Mouse (Mus musculus) heart, embryonic 11.5 days (tissue): Measurements from ENCODE around the gene Nt5dc2. TPM values are rescaled to one million over a fixed set of nuclear protein-coding genes. Genes with fewer than 3 reads are reported as not detected.

Experiments
- ATAC-seq: fragments of 200-750 bp; cut with Nextera tagmentation; replicated peaks from 2 replicates; pipeline ENCODE4 v1.8.0; 2017; ENCODE audit warnings: moderate library complexity; ENCODE audit not compliant: insufficient number of reproducible peaks, low FRiP score, low TSS enrichment
- H3K27ac ChIP-seq: fragments of 300-500 bp; sonication (generic); 2 replicates; pipeline ENCODE4 v1.5.1; 2014; ENCODE audit warnings: mild to moderate bottlenecking, low read depth, low read length
- H3K27me3 ChIP-seq: fragments of 300-500 bp; sonication (generic); 2 replicates; pipeline ENCODE4 v1.6.1; 2014; ENCODE audit warnings: mild to moderate bottlenecking, low read length, mixed read lengths; ENCODE audit not compliant: control insufficient read depth, insufficient read depth
- H3K36me3 ChIP-seq: fragments of 300-500 bp; sonication (generic); 2 replicates; pipeline ENCODE4 v1.6.1; 2014; ENCODE audit warnings: mild to moderate bottlenecking, low read length, moderate library complexity, mixed read lengths; ENCODE audit not compliant: control insufficient read depth, insufficient read depth
- H3K4me1 ChIP-seq: fragments of 300-500 bp; sonication (generic); 2 replicates; pipeline ENCODE4 v1.6.1; 2014; ENCODE audit warnings: low read length; ENCODE audit not compliant: control insufficient read depth, insufficient read depth
- H3K4me2 ChIP-seq: fragments of 300-500 bp; sonication (generic); 2 replicates; pipeline ENCODE4 v1.6.1; 2014; ENCODE audit warnings: mild to moderate bottlenecking, moderate library complexity
- H3K4me3 ChIP-seq: fragments of 300-500 bp; sonication (generic); 2 replicates; pipeline ENCODE4 v1.5.1; 2014; ENCODE audit warnings: low read depth, low read length
- H3K9ac ChIP-seq: fragments of 300-500 bp; sonication (generic); 2 replicates; pipeline ENCODE4 v1.6.1; 2014; ENCODE audit warnings: mild to moderate bottlenecking, low read depth, low read length, moderate library complexity
- H3K9me3 ChIP-seq: fragments of 300-500 bp; sonication (generic); replicated peaks from 2 replicates; pipeline ENCODE4 v1.6.1; 2016; ENCODE audit warnings: low read length; ENCODE audit not compliant: control insufficient read depth
- WGBS: fragments of 180-500 bp; shearing (Covaris S2); extraction: QIAGEN DNeasy Blood & Tissue Kit; methylation state at CpG from one replicate; pipeline ENCODE4 v1.1.7; 2014; ENCODE audit not compliant: insufficient replicate concordance; 5-methylcytosine and 5-hydroxymethylcytosine counted together
- polyA plus RNA-seq: library from polyadenylated mRNA; unstranded; fragments of >200 nt; fragmentation: Nextera tagmentation; extraction: Ambion mirVana; gene quantifications from 2 replicates; pipeline ENCODE4 v1.2.1, GENCODE M21; 2014

Nt5dc2 gene
- polyA plus RNA-seq, 1 experiment from 2014 or later: 344 TPM

DNA sequence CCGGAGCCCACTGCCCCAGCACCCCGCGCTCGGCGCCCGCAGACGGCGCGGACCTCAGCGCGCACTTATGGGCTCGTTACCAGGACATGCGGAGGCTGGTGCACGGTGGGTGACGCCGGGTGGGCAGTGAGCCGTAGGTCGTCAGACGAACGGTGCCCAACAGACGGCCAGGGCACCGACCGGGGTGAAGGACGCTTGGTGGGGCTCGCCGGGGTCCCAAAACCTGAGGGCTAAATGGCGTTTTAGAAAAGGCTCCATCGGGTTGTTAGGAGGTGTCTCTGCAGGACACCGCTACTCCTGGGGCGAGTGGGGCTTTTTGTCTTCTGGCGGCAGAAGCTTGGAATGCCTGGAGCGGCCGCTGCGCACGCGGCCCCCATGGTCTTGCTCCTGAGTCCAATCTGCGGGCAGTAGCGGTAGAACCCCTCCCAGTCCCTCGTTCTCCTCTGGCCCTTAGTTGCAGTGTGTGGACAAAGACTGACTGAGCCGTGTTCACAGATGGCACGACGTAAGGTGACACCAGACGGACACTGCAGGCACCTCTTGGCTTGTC is 494 bp downstream of the Nt5dc2 start:
- no peaks in the 10 kb centered on the region for H3K9me3 ChIP-seq
- peak overlapping the region; percentile 87 for H3K4me3 ChIP-seq
- peak overlapping the region; percentile 85 for H3K9ac ChIP-seq
- ATAC-seq: peak; percentile 4; the same call in 1 of the 2 replicates
- H3K36me3 ChIP-seq: peaks cover 12% of the 10 kb centered on the region
- peak overlapping the region; percentile 81 for H3K4me2 ChIP-seq
- peak overlapping the region; percentile 93 for H3K27ac ChIP-seq
- WGBS: under 1% methylated on average over 43 of the region's 43 CpGs
- peaks cover 30% of the 10 kb centered on the region for H3K4me1 ChIP-seq
- no peaks in the 10 kb centered on the region for H3K27me3 ChIP-seq

DNA sequence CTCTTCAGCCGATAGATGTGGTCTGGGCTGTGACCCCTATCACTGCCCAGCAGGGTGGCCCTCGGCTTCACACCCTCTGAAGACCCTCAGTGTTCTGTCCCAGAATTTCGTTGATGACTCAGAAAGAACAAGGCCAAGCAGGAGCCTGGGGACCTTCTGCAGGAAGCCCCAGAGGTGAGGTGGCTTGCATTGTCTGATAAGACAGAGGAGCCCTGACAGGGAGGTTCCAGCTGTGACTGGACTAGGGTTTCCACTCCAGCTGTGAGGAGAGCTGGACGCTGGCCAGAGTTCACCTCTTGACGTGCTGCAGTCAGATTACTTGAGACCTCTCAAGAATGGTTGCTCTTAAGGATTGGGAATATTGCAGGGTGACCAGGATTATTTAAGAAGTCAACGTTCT is 1.2 kb downstream of the Nt5dc2 start:
- WGBS: 3% methylated on average over 6 of the region's 6 CpGs
- H3K27ac ChIP-seq: 0 out of 2 replicates have a peak overlapping the region, but pooled peaks have one; percentile 93
- peaks cover 32% of the 10 kb centered on the region for H3K4me1 ChIP-seq
- H3K9ac ChIP-seq: peak overlapping the region; percentile 85
- peak overlapping the region; percentile 87 for H3K4me3 ChIP-seq
- H3K36me3 ChIP-seq: peaks cover 19% of the 10 kb centered on the region
- H3K27me3 ChIP-seq: no peaks in the 10 kb centered on the region
- H3K4me2 ChIP-seq: peak overlapping the region; percentile 81
- ATAC-seq: no peak
- H3K9me3 ChIP-seq: no peaks in the 10 kb centered on the region

DNA sequence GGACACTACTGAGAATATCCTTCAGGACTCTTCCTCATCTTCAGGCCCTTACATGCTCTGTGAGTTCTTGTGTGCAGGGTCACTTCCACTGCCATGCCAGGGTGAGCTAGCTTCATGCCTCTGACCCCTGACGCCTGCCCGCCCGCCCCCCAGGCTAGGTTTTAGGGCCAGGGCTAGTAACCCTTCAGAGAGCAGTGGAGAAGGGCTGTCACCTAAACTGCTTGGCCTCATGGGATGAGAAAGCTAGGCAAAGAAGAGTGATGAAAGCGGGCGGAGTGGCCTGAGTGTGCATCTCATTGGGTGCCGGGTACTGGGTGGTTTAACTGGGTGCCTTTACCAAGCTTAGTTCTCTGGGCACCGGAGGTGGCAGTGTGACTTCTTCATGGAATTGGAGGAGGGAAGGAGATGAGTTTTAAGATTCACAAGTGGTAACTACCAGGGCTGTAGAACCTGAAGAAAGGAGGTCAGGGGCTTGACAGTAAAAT is 1.7 kb downstream of the Nt5dc2 start:
- 83% methylated on average over 7 of the region's 7 CpGs for WGBS
- H3K4me2 ChIP-seq: peak overlapping the region; percentile 81
- peak overlapping the region; percentile 87 for H3K4me3 ChIP-seq
- no peak for ATAC-seq
- H3K4me1 ChIP-seq: peaks cover 31% of the 10 kb centered on the region
- H3K9me3 ChIP-seq: no peaks in the 10 kb centered on the region
- no peak overlapping the region for H3K27ac ChIP-seq
- H3K36me3 ChIP-seq: peaks cover 22% of the 10 kb centered on the region
- peak overlapping the region; percentile 85; the same call in 1 of the 2 replicates for H3K9ac ChIP-seq
- no peaks in the 10 kb centered on the region for H3K27me3 ChIP-seq

DNA sequence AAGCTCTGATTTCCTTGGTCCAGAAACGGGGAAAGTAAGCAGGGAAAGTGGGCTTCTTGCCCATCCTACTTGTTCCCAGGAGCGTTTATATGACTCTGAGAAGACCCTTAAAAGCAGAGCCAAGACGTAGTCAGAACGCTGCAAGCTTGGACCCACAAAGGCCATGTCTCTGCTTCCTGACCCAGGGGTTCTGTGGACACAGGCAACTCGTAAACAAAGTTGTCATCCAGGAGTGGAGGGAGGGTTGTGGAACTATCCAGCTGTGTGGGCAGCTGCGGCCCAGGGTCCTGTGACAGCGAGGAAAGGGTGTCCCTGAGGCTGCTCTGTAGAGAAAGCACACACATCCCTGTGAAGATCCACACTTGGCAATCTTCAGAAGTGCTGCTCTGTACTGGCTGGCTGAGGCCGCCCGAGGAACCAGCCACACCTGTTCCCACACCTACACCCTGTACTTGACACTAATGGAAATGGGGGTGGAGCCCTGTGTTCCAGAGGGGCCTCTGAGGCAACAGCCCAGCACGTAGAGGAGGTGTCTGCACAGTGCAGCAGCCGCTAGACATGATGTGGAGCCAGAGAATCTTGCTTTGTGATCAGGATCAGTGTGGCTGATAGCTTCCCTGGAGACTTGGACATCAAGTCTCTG is 2.3 kb downstream of the Nt5dc2 start:
- Histone ChIP-seq H3K9me3 (no peaks in the 10 kb centered on the region), H3K4me3 (no peak overlapping the region), H3K9ac (no peak overlapping the region), H3K36me3 (peaks cover 22% of the 10 kb centered on the region), H3K4me1 (peaks cover 33% of the 10 kb centered on the region), H3K4me2 (peak overlapping the region; percentile 81), H3K27ac (no peak overlapping the region), H3K27me3 (no peaks in the 10 kb centered on the region)
- ATAC-seq: no peak
- 63% methylated on average over 11 of the region's 11 CpGs for WGBS

DNA sequence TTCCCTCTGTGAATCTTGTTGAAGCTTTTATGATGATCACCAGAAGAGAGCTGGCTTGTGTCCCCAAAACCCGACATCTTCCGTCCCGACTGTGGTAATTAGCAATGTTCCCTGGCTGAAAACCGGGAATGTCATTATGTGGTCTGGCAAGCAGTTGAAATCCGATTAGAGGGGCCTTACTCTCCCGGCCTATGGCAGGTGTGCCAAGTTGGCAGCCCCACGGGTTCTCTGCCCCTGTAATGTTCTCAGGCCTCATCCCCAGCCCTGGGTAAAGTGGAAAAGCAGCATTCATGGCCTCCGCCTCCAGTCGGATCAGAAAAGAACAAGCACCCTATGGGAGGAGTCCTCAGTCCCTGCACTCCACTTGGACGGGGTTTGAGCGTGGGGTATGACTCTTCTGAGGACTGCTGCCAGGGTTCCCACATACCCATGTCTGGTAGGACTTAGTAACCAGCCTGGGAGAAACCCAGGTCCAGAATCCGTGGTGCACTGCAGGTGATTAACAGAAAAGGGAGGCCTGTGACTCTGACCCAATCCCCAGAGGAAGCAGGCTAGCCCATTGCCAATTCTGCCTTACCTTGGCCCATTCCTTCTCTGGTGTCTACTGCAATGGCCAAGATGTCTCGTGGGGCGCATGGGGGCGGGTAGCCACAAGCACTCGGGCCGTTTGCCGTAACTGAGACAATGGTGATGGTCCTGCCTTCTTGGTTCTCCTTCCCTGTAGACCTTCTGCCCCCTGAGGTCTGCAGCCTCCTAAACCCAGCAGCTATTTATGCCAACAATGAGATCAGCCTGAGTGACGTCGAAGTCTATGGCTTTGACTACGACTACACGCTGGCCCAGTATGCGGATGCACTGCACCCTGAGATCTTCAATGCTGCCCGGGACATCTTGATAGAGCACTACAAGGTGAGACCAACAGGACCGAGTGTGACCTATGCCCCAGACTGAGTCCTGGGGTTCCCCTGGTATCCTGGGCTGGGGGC is 3.5 kb downstream of the Nt5dc2 start:
- Histone ChIP-seq H3K9me3 (no peaks in the 10 kb centered on the region), H3K27me3 (no peaks in the 10 kb centered on the region), H3K4me3 (no peak overlapping the region), H3K36me3 (peaks cover 30% of the 10 kb centered on the region), H3K4me1 (peaks cover 36% of the 10 kb centered on the region), H3K9ac (no peak overlapping the region), H3K27ac (no peak overlapping the region), H3K4me2 (no peak overlapping the region)
- WGBS: 88% methylated on average over 25 of the region's 25 CpGs
- no peak for ATAC-seq

DNA sequence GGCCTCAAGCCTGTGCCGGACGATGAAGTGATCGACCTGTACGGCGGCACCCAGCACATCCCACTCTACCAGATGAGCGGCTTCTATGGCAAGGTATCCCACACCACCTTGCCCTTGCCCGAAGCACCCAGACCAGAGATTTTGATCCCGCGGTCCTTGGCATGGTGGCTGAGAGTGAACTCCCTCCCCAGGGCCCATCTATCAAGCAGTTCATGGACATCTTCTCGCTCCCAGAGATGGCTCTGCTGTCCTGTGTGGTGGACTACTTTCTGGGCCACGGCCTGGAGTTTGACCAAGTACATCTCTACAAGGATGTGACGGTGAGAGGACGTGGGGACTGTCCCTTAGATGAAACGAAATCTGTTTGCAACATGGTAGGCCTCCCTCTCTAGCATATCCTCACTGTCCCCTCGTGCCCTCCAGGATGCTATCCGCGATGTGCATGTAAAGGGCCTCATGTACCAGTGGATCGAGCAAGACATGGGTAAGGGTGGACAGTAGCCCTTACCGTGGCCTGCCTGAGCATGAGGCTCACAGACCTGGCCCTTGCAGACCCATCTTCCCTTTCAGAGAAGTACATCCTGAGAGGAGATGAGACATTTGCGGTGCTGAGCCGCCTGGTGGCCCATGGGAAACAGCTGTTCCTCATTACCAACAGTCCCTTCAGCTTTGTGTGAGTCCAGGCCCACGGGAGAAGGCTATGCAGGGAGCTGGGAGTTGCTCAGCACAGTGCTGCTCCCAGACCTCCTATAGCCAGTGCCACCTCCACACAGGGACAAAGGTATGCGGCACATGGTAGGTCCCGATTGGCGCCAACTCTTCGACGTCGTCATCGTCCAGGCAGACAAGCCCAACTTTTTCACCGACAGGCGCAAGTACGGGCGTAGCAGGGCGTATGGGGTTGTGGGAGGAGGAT is 4.9 kb downstream of the Nt5dc2 start:
- H3K36me3 ChIP-seq: peaks cover 37% of the 10 kb centered on the region
- no peak overlapping the region for H3K27ac ChIP-seq
- H3K9me3 ChIP-seq: no peaks in the 10 kb centered on the region
- no peak overlapping the region for H3K4me3 ChIP-seq
- 92% methylated on average over 34 of the region's 34 CpGs for WGBS
- peaks cover 28% of the 10 kb centered on the region for H3K4me1 ChIP-seq
- H3K27me3 ChIP-seq: no peaks in the 10 kb centered on the region
- H3K4me2 ChIP-seq: no peak overlapping the region
- ATAC-seq: no peak
- H3K9ac ChIP-seq: no peak overlapping the region

DNA sequence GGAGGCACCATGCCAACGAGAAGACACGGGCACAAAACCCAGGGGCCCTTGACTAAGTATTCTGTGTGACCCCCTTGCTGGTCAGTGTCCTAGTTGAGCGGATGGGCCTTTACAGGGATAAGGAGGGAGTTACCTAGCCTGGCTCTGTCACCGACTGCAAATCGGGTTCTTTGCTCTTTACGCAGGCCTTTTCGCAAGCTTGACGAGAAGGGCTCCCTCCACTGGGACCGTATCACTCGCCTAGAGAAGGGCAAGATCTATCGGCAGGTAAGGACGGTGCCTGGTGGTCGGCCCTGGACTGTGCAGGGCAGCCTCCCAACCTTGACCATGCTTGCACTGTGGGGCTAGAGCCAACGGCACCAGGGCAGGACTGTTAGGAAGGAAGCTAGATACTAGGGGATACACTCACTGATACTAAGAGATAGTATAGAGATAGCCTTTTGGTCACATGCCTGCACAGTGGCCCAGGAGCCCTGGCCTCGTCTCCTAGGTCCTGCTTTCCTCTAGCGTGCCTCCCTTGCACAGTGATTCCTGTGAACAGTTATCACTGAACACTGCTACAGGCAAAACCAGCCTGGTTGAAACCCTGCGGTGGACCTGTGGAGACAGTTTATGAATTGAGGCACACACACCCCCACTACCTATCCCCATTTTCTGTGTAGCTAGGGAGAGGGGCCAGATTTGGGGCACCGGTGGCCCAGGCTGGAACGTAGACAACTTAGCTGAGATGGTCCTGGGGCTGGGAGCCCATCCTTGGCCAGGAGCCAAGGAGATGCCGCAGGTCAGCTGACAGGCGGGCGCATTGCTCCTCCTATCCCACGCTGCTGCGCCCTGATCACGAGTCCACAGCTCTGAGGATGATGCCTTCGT is 5.8 kb downstream of the Nt5dc2 start:
- Histone ChIP-seq H3K4me3 (no peak overlapping the region), H3K4me2 (no peak overlapping the region), H3K9ac (no peak overlapping the region), H3K27ac (peak overlapping the region; percentile 3; the same call in 1 of the 2 replicates), H3K36me3 (peaks cover 46% of the 10 kb centered on the region), H3K27me3 (no peaks in the 10 kb centered on the region), H3K4me1 (peaks cover 28% of the 10 kb centered on the region), H3K9me3 (no peaks in the 10 kb centered on the region)
- WGBS: 86% methylated on average over 26 of the region's 26 CpGs
- ATAC-seq: no peak
